Mouse (Mus musculus): ENCODE measurements around the gene Msantd1.

Gene Msantd1

DNA sequence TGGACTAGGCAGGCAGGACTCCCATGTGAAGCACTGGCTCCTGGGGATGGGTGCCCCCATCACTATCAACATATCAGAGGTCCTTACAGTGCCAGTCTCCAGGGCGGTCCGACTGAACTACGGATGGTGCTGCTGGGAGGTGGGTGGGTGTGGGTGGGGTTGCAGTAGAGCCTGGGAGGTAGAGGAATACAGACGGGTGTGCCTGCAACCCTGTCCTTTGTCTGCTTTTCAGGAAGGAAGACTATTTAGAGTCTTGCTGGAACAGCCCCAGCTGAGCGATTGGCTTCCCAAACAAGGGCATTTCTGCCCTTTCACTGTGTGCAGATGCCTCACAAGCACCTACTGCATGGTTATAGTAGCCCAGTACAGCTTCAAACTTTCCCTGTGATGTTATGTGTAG, 60.6 kb downstream of the Msantd1 start:
- DNase-seq (ENCODE audit: low spot score in 2 of 2) = no peak

- no peak for DNase-seq (ENCODE audit: low spot score in 2 of 2)
These were observed 64.7 kb downstream of the Msantd1 start for GRCm38 (mm10) chr5:34972471-34972870.

Data from right cerebral cortex, adult 2 months (tissue).